Mouse (Mus musculus) frontal cortex, adult 2 months (tissue): ENCODE results near the gene Eras. TPM values are rescaled to one million over a fixed set of nuclear protein-coding genes. Genes with fewer than 3 reads are reported as not detected.
"Not testable (repeated sequence)": the region's sequence is repeated elsewhere in the genome, so short reads cannot be mapped to it uniquely, and the experiment has no call there.

Experiments used
- DNase-seq, 2 experiments: peaks; one replicate each; pipeline ENCODE4 v3.0.0; 2022; ENCODE audit warnings: low spot score in 1 of 2; ENCODE audit errors: extremely low spot score in 1 of 2
- polyA plus RNA-seq: library from polyadenylated mRNA; depleted of rRNA; stranded (reverse); fragments of >200 nt; gene quantifications from 2 replicates; pipeline ENCODE4 v1.2.3, GENCODE M21; 2012; rRNA removed

Gene Eras
- polyA plus RNA-seq, 1 experiment: 0.10 TPM

DNA sequence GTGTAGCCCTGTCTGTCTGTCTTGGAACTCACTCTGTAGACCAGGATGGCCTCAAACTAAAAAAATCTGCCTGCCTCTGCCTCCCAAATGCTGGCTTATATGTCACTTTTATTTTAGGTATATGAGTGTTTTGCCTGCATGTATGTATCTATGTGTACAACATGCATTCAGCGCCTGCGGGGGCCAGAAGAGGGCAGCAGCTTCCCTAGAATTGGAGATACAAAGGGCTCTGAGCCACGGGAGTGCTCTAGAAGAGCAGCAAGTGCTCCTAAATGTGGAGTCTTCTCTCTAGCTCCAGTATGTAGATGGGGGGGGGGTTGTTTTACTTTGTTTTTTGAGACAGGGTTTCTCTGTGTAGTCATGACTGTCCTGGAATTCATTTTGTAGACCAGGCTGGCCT, 12.7 kb downstream of the Eras start:
- DNase-seq: not testable (repeated sequence)

DNA sequence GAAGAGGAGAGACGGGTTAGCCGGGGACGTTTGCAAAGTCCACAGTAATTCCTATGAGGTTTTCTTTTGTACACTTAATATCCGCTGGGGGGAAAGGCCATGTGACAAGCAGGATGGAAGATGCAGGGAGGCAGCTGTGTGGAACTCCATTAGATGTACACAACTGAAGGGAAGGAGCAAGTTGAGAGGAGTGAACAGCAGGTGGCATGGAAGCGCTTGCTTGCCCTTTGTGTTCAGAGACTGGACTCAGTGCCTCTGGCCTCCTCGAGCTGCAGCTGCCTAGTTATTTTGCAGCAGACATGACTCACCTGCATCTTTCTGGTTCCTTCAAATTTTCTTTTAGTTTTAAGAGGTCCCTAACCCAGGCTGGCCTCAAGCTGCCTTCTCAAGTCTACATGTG, 17.9 kb downstream of the Eras start:
- no peak for DNase-seq

DNA sequence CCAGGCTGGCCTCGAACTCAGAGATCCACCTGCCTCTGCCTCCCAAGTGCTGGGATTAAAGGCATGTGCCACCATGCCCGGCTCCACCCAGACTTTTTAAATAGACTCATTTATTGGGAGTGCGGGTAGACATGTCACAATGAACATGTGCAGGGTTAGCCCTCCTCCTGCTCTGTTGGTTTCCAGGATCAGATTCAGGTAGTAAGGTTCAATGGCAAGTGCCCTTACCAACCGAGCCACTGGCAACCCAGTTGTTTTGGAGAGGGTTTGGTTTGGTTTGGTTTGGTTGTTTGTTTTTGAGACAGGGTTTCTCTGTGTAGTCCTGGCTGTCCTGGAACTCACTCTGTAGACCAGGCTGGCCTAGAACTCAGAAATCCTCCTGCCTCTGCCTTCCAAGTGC, 19.2 kb downstream of the Eras start, which contains the start of gene Gm10490:
TSS of gene Gm10490 (plus strand) at position 301 of the 400 bp plus-strand sequence.
- not testable (repeated sequence) for DNase-seq

DNA sequence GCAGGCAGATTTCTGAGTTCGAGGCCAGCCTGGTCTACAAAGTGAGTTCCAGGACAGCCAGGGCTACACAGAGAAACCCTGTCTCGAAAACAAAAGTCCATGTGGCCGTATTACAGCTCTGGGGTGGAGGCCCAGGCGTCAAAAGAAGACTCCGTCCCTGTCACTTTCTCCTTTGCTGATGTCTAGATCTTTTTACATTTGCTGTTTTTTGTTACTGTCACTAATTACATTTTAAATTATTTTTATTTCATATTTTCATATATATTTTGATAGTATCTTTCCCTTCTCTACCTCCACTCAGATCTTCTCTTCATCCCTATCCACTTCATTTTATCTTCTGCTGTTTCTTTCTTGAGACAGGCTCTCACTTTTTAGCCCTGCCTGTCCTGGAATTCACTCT, 20.7 kb downstream of the Eras start, which contains the start of gene Gm10491:
TSS of gene Gm10491 (minus strand) at position 101 of the 400 bp plus-strand sequence.
- no peak for DNase-seq

DNA sequence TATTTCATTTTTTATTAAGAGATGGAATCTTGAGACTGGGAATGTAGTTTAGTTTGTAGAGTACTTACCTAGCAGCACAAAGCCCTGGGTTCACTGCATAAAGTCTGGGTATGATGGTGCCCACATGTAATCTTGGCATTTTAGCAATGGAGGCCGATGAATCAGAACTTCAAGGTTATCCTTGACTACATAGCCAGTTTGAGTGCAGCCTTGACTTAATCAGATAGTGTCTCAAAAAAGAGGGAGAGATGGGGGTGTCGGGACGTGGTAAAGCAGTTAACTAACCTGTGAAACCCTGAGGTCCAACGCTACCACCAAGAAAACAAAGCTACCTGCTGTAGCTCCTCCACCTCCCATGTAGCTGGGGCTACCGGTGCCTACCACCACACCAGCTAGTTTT, 24.0 kb downstream of the Eras start:
- no peak for DNase-seq

DNA sequence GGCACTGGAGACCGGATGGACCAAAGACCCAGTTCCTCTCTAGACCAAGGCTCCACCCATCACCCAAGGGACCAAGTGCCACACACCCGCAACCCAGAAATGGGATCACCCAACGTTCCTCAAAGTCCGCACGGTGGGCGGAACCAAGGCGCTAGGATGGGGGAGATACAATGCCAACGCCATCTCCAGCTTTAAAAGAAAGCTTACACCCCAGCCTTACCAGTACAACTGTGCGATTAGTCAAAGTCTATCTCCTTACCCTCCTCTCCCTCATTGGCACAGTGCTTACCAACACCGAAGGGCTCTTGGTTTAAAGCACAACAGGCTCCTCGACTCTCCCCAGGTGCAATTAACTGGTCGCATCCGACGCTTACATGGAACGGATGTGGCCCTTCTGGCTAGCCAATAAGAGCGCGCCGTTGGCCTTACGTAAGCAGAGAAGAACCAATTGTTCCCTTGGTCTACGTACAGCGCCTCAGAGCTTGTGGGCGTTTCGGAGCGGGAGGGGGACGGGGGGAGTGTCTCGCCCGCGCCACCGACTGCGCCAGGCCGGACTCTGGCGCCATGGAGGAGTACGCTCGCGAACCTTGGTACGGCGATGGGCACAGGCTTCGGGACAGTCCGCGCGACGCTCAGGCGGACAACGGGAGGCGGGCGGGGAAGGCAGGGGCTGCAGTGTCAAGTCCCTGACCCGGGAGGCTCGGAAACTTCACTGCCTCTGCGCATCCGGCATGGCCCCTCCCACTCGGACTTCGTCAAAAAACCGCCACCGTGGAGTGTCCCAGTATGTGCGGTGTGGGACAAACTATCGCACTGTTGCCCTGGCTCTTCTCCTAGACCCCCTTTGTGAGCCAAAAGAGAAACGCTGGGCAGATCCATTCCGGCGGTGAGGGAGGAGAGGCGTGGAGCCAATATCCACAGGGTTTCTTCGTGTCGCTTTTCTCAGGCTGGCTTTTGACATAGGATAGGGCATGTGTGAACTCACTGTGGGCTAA, 29.2 kb downstream of the Eras start, which contains the start of the genes Pqbp1 and Timm17b:
TSS of gene Pqbp1 (minus strand) at position 390 of the 995 bp plus-strand sequence.
TSS of gene Timm17b (plus strand) at position 478 of the 995 bp plus-strand sequence.
- peak; percentile 81 to 89 for DNase-seq

DNA sequence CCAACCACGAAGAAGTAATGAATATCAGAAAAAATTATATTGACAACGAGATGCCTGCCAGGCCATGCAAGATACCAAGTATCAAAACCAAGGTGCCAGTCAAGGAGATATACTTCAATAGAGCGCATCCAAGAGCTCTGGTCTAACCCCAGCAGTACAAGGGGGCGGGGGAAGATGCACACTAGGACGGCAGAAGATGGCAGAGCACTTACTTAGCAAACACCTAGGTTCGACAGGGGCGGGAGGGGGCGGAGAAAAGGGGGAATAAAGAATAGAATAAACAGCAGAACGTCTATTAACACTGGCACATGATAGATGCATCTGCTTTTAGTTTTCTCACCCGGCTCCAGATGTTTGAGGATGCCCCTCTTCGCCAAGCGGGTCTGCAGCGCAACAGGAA, 30.2 kb downstream of the Eras start:
- no peak for DNase-seq

DNA sequence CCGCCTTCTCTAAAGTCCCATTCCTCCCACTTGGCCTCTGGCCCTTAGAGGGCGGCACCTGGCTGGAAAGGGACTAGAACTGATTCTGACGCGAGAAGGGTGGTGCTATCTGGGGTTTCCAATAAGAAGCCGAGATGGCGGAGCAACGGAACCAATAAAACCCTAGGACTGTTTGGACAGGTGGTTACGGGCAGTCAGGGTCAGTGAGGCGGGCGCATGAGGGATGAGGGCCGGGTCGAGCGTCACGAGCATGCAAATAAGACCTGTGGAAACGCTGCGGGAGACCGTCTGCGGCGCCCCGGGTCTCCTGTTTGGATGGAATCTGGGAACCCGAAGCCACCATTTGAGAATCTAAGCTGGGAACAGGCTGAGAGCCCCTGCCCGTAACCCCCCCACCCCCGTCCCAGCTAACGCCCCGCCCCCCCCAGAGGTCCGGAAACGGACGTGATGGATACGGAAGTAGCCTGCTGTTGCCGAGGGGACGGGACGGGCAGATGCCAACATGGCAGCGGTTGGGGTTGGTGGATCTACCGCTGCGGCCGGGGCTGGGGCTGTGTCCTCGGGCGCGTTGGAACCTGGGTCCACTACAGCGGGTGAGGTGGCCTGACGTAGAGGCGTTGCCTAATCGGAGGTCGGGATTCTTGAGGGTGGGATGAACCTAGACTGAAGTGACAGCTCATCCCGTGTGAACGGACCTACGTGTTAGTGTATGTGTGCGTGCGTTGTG, 44.4 kb downstream of the Eras start, which contains the start of gene Slc35a2:
TSS of gene Slc35a2 (plus strand) at position 188 of the 727 bp plus-strand sequence.
- DNase-seq: peak; percentile 72 to 86

DNA sequence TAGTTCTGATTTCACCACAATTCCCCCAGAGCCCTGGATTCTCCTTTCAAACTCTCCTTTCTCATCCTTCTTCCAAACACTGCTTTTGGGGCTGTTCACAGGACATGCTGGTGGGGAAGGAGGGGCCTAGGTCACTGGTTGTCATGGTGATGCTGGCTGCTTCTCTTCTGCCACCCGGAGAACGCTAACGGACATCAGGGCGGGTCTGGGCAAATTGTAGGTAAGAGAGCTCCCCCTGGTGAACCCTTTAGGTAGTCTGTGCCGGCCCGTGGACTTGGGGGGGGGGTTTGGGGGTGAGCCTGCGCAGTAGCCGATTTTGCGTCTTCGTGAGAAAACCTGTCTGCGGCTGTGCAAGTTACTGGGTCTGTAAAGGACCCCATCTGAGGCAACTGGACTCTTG, 48.6 kb downstream of the Eras start:
- peak; percentile 28 to 71 for DNase-seq

DNA sequence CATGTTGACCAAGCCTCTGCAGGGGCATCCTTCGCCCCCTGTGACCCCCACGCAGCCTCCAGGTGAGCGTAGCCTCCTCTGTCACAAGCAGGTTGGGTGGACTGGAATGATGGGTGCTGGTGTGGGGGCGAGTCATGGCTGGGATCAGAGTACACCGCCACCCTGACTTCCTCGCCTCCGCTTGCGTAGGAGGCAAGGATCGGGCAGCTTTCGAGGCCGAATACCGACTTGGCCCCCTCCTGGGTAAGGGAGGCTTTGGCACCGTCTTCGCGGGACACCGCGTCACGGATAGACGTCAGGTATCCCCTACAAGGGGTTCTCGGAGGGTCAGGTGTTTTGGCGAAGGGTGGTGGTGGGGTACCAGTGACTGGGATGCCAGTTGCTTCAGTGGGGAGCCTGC, 49.9 kb downstream of the Eras start:
- DNase-seq: peak; percentile 29 to 41

DNA sequence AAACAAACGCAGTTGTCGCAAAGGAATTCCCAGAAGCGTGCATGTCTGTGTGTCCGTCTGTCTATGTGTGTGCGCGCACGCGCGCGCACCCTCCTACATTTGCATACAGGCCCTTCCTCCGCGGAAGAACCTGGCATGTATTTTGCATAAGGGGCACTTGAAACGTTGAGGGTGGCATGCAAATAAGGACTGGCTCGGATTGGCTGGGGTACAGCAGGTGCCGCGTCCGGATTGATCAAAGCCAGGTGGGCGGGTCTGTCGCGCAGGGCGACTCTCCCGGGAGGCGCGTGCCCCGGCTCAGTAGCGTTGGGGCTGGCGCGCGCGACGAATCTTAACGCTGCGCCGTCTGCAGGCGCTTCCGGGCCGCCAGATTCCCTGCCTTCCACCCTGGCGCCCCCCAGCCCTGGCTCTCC, 50.4 kb downstream of the Eras start, which contains the start of gene Pim2:
TSS of gene Pim2 (plus strand) at position 256 of the 413 bp plus-strand sequence.
- DNase-seq: peak; percentile 79 to 85

Other genes with a start within 250 kb of the Eras start
- 0.90 and 1.2 TPM in 2 replicates for gene Magix, start 247.4 kb downstream of the Eras start, polyA plus RNA-seq
- gene Gpkow, start 231.5 kb downstream of the Eras start, polyA plus RNA-seq: 26.2 and 32.7 TPM in 2 replicates
- 75.0 and 77.0 TPM in 2 replicates for gene Wdr45, start 214.3 kb downstream of the Eras start, polyA plus RNA-seq
- 0.18 and 0.55 TPM in 2 replicates for gene Gm45208, start 206.4 kb downstream of the Eras start, polyA plus RNA-seq
- gene Praf2, start 200.2 kb downstream of the Eras start, polyA plus RNA-seq: 118 and 124 TPM in 2 replicates
- gene Ccdc120, start 177.7 kb downstream of the Eras start, polyA plus RNA-seq: 23.7 and 25.4 TPM in 2 replicates
- gene Tfe3, start 166.0 kb downstream of the Eras start, polyA plus RNA-seq: 23.8 and 25.1 TPM in 2 replicates
- gene Gripap1, start 138.8 kb downstream of the Eras start, polyA plus RNA-seq: 112 and 118 TPM in 2 replicates
- 7.4 and 7.8 TPM in 2 replicates for gene Kcnd1, start 106.3 kb downstream of the Eras start, polyA plus RNA-seq
- gene Otud5, start 87.2 kb downstream of the Eras start, polyA plus RNA-seq: 51.9 and 58.0 TPM in 2 replicates
- 50.5 and 54.6 TPM in 2 replicates for gene Pim2, start 50.3 kb downstream of the Eras start, polyA plus RNA-seq
- 44.6 and 51.1 TPM in 2 replicates for gene Slc35a2, start 44.6 kb downstream of the Eras start, polyA plus RNA-seq
- 188 and 192 TPM in 2 replicates for gene Pqbp1, start 29.3 kb downstream of the Eras start, polyA plus RNA-seq
- 17.8 and 20.3 TPM in 2 replicates for gene Timm17b, start 29.2 kb downstream of the Eras start, polyA plus RNA-seq
- not detected in 2 replicates for gene Gm10491, start 20.8 kb downstream of the Eras start, polyA plus RNA-seq
- not detected in 2 replicates for gene Gm10490, start 19.1 kb downstream of the Eras start, polyA plus RNA-seq
- gene Pcsk1n, start 8.8 kb downstream of the Eras start, polyA plus RNA-seq: 456 and 602 TPM in 2 replicates
- 71.9 and 81.8 TPM in 2 replicates for gene Hdac6, start 19.3 kb upstream of the Eras start, polyA plus RNA-seq
- not detected in 2 replicates for gene Gata1, start 49.5 kb upstream of the Eras start, polyA plus RNA-seq
- gene Glod5, start 89.9 kb upstream of the Eras start, polyA plus RNA-seq: 0.60 and 0.84 TPM in 2 replicates
- 25.0 and 27.5 TPM in 2 replicates for gene Suv39h1, start 146.2 kb upstream of the Eras start, polyA plus RNA-seq
- gene Was, start 161.9 kb upstream of the Eras start, polyA plus RNA-seq: 1.1 and 1.4 TPM in 2 replicates
- gene Wdr13, start 204.3 kb upstream of the Eras start, polyA plus RNA-seq: 221 and 236 TPM in 2 replicates
- gene Rbm3, start 217.3 kb upstream of the Eras start, polyA plus RNA-seq: 216 and 235 TPM in 2 replicates
- 16.7 TPM in 2 replicates for gene Tbc1d25, start 247.6 kb upstream of the Eras start, polyA plus RNA-seq